Mouse (Mus musculus) limb, embryonic 13.5 days (tissue): ENCODE results near the gene Lrp2bp. TPM values are rescaled to one million over a fixed set of nuclear protein-coding genes. Genes with fewer than 3 reads are reported as not detected.

Source experiments
- ATAC-seq: fragments of 200-750 bp; cut with Nextera tagmentation; 2 replicates; pipeline ENCODE4 v1.8.0; 2017; ENCODE audit warnings: low read depth, moderate number of reproducible peaks, moderate TSS enrichment; ENCODE audit not compliant: low FRiP score
- H3K27ac ChIP-seq: fragments of 300-500 bp; sonication (generic); 2 replicates; pipeline ENCODE4 v1.5.1; 2015; ENCODE audit warnings: inconsistent platforms, mild to moderate bottlenecking, moderate library complexity
- H3K27me3 ChIP-seq: fragments of 300-500 bp; sonication (generic); 2 replicates; pipeline ENCODE4 v1.6.1; 2015; ENCODE audit warnings: mild to moderate bottlenecking, inconsistent platforms
- H3K36me3 ChIP-seq: fragments of 300-500 bp; sonication (generic); 2 replicates; pipeline ENCODE4 v1.6.1; 2015; ENCODE audit warnings: inconsistent platforms, mild to moderate bottlenecking, moderate library complexity
- H3K4me1 ChIP-seq: fragments of 300-500 bp; sonication (generic); 2 replicates; pipeline ENCODE4 v1.6.1; 2015; ENCODE audit warnings: inconsistent platforms
- H3K4me2 ChIP-seq: fragments of 300-500 bp; sonication (generic); replicated peaks from 2 replicates; pipeline ENCODE4 v1.6.1; 2015; ENCODE audit warnings: inconsistent platforms, mild to moderate bottlenecking, moderate library complexity
- H3K4me3 ChIP-seq: fragments of 300-500 bp; sonication (generic); 2 replicates; pipeline ENCODE4 v1.5.1; 2015; ENCODE audit warnings: moderate library complexity, mild to moderate bottlenecking, inconsistent platforms
- H3K9ac ChIP-seq: fragments of 300-500 bp; sonication (generic); 2 replicates; pipeline ENCODE4 v1.6.1; 2015; ENCODE audit warnings: mild to moderate bottlenecking, inconsistent platforms
- H3K9me3 ChIP-seq: fragments of 300-500 bp; sonication (generic); 2 replicates; pipeline ENCODE4 v1.6.1; 2016; ENCODE audit warnings: inconsistent platforms
- WGBS: fragments of 180-500 bp; shearing (Covaris S2); methylation state at CpG from one replicate; pipeline ENCODE4 v1.1.7; 2015; 5-methylcytosine and 5-hydroxymethylcytosine counted together
- polyA plus RNA-seq: library from polyadenylated mRNA; unstranded; fragments of >200 nt; fragmentation: Nextera tagmentation; extraction: Ambion mirVana; gene quantifications from 2 replicates; pipeline ENCODE4 v1.2.1, GENCODE M21; 2015

The Lrp2bp gene
- polyA plus RNA-seq = 0.28 and 0.49 TPM in 2 replicates

DNA sequence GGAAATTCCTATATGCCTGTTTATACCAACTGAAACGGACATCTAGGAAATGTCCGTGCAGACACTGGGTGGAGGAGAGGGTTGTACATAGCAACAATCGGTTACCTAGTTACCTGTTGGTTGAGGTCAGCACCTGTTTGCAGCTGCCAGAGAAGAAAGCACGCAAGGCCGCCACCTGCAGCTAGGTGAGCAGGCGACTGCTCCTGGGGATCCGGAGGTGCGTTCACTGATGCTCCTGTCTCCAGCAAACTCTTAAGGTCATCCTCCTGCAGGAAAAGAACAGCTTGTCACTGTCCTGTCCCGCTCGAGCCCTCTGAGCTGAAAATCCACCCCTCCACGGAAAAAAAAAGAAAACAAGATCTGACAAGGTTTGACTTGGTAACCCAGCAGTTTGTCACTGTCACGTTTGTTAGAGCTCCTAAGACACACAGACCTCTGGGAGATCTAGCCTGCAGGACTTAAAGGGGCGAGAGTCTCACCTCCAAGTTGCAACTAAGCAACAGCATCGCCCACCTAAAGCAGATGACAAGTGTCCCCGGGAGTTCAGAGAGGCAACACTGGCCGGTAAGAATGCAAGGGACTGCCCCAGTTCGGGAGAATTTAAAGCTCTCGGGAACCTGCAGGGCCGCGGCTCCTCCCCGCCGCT, at the start of gene Lrp2bp:
TSS of gene Lrp2bp (plus strand) at position 166 of the 646 bp plus-strand sequence.
- Histone ChIP-seq H3K4me2 (peak within 1 kb of the TSS; percentile 87), H3K36me3 (peaks cover 23% of the 10 kb centered on the region), H3K4me3 (peak within 1 kb of the TSS; percentile 55), H3K27ac (peak within 1 kb of the TSS; percentile 97), H3K9ac (peak within 1 kb of the TSS; percentile 88), H3K27me3 (no peaks in the 10 kb centered on the region), H3K4me1 (peaks cover 14% of the 10 kb centered on the region), H3K9me3 (no peaks in the 10 kb centered on the region)
- 2% methylated on average over 22 of the region's 22 CpGs for WGBS
- no peak for ATAC-seq

DNA sequence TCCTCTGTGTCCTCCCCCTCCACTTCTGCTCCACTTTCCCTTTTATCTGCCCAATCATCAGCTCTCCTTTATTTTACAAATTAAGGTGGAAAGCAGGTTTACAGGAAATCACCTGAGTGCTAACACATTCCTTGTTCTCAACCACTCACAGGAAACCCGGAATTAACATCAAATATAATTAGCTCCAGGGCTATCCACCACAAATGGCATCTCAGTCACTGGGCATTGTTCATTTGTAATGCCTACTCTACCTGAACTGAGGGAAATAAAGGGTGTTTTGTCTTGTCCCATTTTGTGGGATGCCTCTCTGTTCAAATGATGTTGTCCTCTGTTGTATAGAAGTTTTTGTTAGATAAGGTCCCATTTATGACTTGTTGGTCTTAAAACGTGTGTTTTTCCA, 48.5 kb upstream of the Lrp2bp start:
- Histone ChIP-seq H3K4me2 (no peak overlapping the region), H3K4me3 (no peak overlapping the region), H3K9ac (no peak overlapping the region), H3K36me3 (no peaks in the 10 kb centered on the region), H3K27me3 (no peaks in the 10 kb centered on the region), H3K27ac (no peak overlapping the region), H3K4me1 (no peaks in the 10 kb centered on the region), H3K9me3 (no peaks in the 10 kb centered on the region)
- WGBS = 51% methylated on average over 2 of the region's 2 CpGs
- no peak for ATAC-seq

DNA sequence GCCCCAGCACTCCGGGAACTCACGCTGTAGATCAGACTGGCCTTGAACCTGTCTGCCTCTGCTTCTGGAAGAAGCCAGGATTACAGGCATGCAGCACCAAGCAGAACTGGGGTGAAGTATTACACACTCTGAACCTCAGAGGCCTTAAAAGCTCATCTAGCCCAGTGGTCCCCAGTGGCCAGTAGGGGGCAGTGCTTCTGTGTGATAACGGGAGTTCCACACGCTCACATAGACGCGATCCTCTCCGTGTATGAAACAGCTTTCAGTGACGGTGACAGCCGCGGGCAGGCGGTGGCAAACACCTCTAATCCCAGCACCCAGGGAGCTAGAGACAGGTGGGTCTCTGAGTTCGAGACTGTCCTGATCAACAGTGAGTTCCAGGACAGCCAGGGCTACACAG, 28.2 kb upstream of the Lrp2bp start:
- H3K9ac ChIP-seq = no peak overlapping the region
- H3K9me3 ChIP-seq = peaks cover 5% of the 10 kb centered on the region
- no peak overlapping the region for H3K4me2 ChIP-seq
- peaks cover 5% of the 10 kb centered on the region; the same call in 1 of the 2 replicates for H3K36me3 ChIP-seq
- no peak overlapping the region for H3K4me3 ChIP-seq
- H3K27me3 ChIP-seq = no peaks in the 10 kb centered on the region
- no peak overlapping the region for H3K27ac ChIP-seq
- peaks cover 8% of the 10 kb centered on the region for H3K4me1 ChIP-seq
- no peak for ATAC-seq
- 94% methylated on average over 12 of the region's 12 CpGs for WGBS

DNA sequence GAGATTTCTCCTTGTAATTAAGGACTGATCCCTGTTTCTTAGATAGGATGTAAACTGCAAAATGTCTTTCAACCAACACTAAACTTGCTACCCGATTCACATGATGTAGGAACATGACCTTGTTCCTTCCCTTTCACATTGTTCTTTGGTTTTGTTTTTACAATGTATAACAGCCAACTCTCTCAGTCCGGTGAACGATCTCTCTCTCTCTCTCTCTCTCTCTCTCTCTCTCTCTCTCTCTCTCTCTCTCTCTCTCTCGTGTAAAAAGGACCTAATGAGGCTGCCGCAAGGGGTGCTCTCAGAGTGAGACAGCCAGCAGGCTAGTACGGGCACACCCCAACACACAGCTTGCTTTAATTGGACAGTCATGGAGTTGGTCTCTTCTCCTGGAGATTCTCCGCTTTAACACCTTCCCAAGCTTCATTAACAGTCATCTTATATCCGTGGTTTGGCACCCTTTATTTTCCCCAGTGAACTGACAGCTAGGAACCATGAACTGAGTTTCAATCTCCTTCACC, 25.1 kb upstream of the Lrp2bp start:
- Histone ChIP-seq H3K36me3 (peaks cover 16% of the 10 kb centered on the region), H3K27ac (peak overlapping the region; percentile 86), H3K9ac (peak overlapping the region; percentile 68; the same call in 1 of the 2 replicates), H3K9me3 (peaks cover 8% of the 10 kb centered on the region), H3K27me3 (no peaks in the 10 kb centered on the region), H3K4me1 (peaks cover 14% of the 10 kb centered on the region), H3K4me3 (peak overlapping the region; percentile 67; the same call in 1 of the 2 replicates), H3K4me2 (peak overlapping the region; percentile 70)
- ATAC-seq = no peak
- WGBS = 78% methylated on average over 8 of the region's 8 CpGs

DNA sequence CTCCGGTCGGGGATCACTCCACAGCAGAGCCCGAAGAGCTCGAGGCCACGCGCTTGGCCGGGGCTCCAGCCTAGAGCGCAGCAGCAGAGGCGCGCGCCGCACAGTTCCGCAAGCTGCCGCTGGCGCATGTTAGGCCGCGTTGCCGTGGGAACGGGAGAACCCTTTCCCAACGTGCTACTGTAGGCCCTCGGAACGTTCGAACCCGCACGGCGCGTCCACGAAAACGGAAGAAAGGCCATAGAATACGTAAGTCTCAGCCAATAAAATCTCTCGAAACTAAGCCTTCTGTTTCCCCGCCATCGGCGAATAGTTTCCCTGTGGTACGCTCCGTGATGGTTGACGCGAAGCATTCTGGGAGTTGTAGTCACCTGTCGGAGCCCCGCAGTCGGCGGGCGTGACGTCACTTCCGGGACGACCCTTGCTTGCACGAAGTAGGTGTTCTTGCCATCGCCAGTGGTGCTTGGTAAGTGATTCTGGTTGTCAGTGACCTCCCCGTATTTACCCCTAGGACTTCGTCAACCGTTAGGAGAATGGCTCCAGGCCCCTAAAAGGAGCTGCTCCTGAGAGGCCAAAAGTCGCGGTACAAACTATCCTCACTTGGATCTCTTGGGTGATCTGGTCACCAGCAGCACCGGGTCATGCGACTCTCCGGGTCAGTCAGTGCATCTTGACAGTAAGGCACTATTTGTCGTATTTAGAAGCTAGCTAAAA, 23.8 kb upstream of the Lrp2bp start, which contains the start of the genes 1700029J07Rik and Ufsp2:
TSS of gene 1700029J07Rik (minus strand) at position 127 of the 711 bp plus-strand sequence.
TSS of gene Ufsp2 (plus strand) at position 403 of the 711 bp plus-strand sequence.
- ATAC-seq = peak; percentile 98
- WGBS = 2% methylated on average over 57 of the region's 57 CpGs
- Histone ChIP-seq H3K27me3 (no peaks in the 10 kb centered on the region), H3K4me2 (peak within 1 kb of the TSS; percentile 70), H3K4me3 (peak within 1 kb of the TSS; percentile 67), H3K4me1 (peaks cover 14% of the 10 kb centered on the region), H3K9ac (peak within 1 kb of the TSS; percentile 77), H3K36me3 (peaks cover 21% of the 10 kb centered on the region), H3K9me3 (peaks cover 8% of the 10 kb centered on the region), H3K27ac (peak within 1 kb of the TSS; percentile 86)

DNA sequence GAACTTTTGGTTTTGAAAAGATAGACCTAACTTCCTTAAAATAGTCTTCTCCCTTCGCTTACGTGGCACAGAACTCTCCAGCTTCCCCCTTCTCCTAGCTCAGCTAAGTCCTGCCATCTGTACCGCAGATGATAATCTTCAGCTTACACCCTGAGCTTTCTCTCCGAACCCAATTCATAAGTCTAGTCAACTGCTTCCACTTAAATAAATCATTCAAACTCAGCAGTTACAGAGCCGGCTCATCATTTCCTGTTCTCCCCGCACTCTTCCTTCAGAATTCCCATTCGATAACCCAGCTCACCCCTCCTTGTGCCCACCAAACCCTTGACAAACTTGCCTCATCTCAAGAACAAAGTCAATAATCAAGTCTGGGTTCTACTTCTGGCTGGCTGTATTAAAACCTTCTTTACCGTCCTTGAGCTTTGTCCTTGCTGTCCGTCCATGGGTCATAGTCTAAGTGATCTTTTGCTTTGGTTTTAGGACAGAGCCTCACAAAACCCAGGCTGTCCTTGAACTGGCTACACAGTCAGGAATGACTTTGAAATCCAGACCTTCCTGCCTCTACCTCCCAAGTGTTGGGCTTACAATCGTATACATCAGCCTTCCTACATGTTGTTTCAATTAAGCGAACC, 23.1 kb upstream of the Lrp2bp start:
- Histone ChIP-seq H3K4me2 (peak overlapping the region; percentile 70), H3K4me1 (peaks cover 14% of the 10 kb centered on the region), H3K9me3 (peaks cover 5% of the 10 kb centered on the region), H3K27me3 (no peaks in the 10 kb centered on the region), H3K4me3 (peak overlapping the region; percentile 67), H3K27ac (0 out of 2 replicates have a peak overlapping the region, but pooled peaks have one; percentile 10), H3K9ac (peak overlapping the region; percentile 77), H3K36me3 (peaks cover 23% of the 10 kb centered on the region)
- ATAC-seq = peak; percentile 3; the same call in 1 of the 2 replicates
- WGBS = 62% methylated on average over 11 of the region's 11 CpGs

DNA sequence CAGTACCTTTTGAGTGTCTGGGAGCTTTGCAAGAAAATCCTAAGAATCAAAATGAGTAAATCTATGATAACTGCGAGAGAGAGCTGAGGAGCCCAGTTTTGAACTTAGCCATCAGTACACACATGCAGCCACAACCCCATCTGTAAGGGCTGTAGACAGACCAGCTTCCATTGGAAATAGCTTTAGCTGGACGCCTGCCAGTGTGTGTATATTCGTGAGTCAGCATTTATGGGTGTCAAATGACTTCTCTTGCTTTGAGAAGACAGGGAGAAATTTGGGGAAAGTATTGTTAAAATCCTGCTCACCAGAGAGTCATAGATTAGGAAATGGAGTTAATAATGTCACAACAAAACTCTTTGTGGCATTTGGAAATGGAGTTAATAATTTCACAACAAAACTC, 12.4 kb upstream of the Lrp2bp start:
- Histone ChIP-seq H3K4me2 (no peak overlapping the region), H3K27ac (peak overlapping the region; percentile 48; the same call in 1 of the 2 replicates), H3K9ac (no peak overlapping the region), H3K27me3 (no peaks in the 10 kb centered on the region), H3K9me3 (no peaks in the 10 kb centered on the region), H3K4me3 (no peak overlapping the region), H3K4me1 (peaks cover 10% of the 10 kb centered on the region), H3K36me3 (peaks cover 59% of the 10 kb centered on the region)
- WGBS = 56% methylated on average over 3 of the region's 3 CpGs
- no peak for ATAC-seq

DNA sequence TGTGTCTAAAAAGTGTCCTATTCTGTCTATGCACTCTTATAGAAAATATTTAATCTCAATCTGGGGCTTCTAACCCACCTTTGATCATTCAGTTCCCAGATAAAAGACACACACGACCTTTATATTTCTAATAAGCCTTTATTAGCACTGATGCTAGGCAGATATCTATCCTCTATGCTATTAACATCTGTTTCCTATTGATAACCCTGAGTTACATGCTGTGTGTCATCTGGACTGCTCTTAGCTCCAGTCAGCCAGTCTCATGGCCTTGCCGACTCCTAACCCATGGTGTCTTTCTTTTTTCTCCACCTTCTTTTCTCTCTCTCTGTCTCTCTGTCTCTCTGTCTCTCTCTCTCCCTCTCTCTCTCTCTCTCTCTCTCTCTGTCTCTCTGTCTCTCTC, 10.9 kb upstream of the Lrp2bp start:
- Histone ChIP-seq H3K4me2 (no peak overlapping the region), H3K27me3 (no peaks in the 10 kb centered on the region), H3K4me1 (peaks cover 10% of the 10 kb centered on the region), H3K9me3 (no peaks in the 10 kb centered on the region), H3K36me3 (peaks cover 48% of the 10 kb centered on the region), H3K27ac (no peak overlapping the region), H3K9ac (no peak overlapping the region), H3K4me3 (no peak overlapping the region)
- ATAC-seq = no peak
- WGBS = 41% methylated on average over 2 of the region's 2 CpGs

DNA sequence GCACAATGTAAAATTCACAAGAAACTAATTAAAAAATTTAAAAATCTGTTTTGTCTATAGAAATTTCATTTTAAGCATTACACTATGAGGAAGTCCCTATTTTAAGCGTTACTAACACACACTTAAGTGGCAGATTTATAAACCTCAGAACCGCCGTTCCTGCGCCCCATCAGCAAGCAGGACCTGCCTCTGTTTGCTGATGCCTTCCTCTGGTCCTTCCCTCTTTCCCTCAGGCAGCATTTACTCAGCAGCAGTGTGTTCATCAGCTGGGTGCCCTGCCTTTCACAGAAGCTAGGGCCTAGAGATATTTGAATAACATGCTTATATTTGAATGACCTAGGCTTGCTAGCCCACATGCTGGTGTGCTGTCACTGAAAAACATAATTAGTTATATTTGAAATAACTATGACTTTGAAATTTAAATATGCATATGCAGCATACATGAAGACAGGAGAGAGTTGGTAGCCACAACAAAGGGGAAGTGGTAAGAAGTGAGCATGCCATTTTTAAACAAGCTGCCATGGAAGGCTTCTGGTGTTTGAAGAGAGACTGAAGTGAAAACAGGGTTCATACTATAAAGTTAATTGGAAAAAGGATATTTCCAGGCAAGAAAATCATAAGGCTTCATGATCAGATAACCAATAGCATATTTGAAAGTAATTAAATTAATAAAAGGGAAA, 8.3 kb upstream of the Lrp2bp start:
- Histone ChIP-seq H3K4me2 (no peak overlapping the region), H3K9ac (no peak overlapping the region), H3K36me3 (peaks cover 48% of the 10 kb centered on the region), H3K4me1 (peaks cover 10% of the 10 kb centered on the region), H3K9me3 (no peaks in the 10 kb centered on the region), H3K27me3 (no peaks in the 10 kb centered on the region), H3K4me3 (no peak overlapping the region), H3K27ac (no peak overlapping the region)
- no peak for ATAC-seq
- 93% methylated on average over 4 of the region's 4 CpGs for WGBS

DNA sequence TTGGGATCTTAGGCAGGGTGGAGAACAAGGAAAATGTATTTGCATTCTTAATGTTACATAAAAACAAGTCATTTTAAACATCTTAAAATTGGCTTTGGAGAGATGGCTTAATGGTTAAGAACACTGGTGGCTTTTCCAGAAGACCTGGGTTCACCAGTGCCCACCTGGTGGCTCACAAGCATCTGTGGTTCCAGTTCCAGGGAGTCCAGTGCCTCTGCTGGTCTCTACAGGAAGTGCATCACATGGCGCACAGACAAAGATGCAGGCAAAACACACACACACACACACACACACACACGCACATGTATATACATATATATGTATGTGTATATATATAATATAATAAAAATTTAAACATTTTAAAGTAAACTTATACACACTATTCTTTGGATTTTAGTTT, 5.0 kb upstream of the Lrp2bp start:
- Histone ChIP-seq H3K4me2 (no peak overlapping the region), H3K36me3 (peaks cover 49% of the 10 kb centered on the region), H3K4me1 (peaks cover 8% of the 10 kb centered on the region), H3K4me3 (no peak overlapping the region), H3K27ac (no peak overlapping the region), H3K27me3 (no peaks in the 10 kb centered on the region), H3K9ac (no peak overlapping the region), H3K9me3 (no peaks in the 10 kb centered on the region)
- ATAC-seq = no peak
- 88% methylated on average over 2 of the region's 2 CpGs for WGBS

DNA sequence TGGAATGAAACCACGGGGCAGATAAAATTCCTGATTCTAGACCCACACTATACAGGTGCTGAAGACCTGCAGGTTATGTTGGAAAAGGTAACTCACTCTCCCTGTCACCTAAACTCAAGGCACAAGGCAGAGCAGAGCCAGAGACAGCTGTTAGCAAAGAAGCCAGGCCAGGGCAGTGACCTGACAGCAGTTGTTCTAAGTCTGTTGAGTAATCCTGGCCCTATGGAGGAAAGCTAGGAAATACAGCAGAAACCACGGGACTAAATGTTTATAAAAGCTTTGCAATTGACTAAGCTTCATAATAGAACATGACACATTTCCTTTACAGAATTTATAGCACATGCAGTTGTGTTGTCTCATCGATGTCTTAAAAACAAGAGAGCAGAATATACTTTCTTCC, 3.5 kb upstream of the Lrp2bp start:
- H3K36me3 ChIP-seq = peaks cover 44% of the 10 kb centered on the region
- peaks cover 12% of the 10 kb centered on the region for H3K4me1 ChIP-seq
- ATAC-seq = no peak
- H3K9me3 ChIP-seq = no peaks in the 10 kb centered on the region
- no peaks in the 10 kb centered on the region for H3K27me3 ChIP-seq
- H3K27ac ChIP-seq = no peak overlapping the region
- H3K9ac ChIP-seq = no peak overlapping the region
- no peak overlapping the region for H3K4me3 ChIP-seq
- 89% methylated on average over 3 of the region's 3 CpGs for WGBS
- H3K4me2 ChIP-seq = no peak overlapping the region
